Mouse (Mus musculus) stomach, embryonic 16.5 days (tissue): ENCODE measurements around the gene Rbm39. TPM values are rescaled to one million over a fixed set of nuclear protein-coding genes. Genes with fewer than 3 reads are reported as not detected.

ENCODE experiments used
- ATAC-seq: fragments of 200-750 bp; cut with Nextera tagmentation; 2 replicates; pipeline ENCODE4 v1.8.0; 2017; ENCODE audit warnings: moderate number of reproducible peaks, moderate TSS enrichment; ENCODE audit not compliant: insufficient read depth, low FRiP score
- H3K27ac ChIP-seq: fragments of 300-500 bp; sonication (generic); 2 replicates; pipeline ENCODE4 v1.5.1; 2014; ENCODE audit warnings: low read length
- H3K27me3 ChIP-seq: fragments of 300-500 bp; sonication (generic); 2 replicates; pipeline ENCODE4 v1.6.1; 2014; ENCODE audit warnings: low read length, control low read depth, mixed read lengths; ENCODE audit not compliant: control insufficient read depth, insufficient read depth
- H3K36me3 ChIP-seq: fragments of 300-500 bp; sonication (generic); 2 replicates; pipeline ENCODE4 v1.6.1; 2014; ENCODE audit warnings: low read length; ENCODE audit not compliant: control insufficient read depth, insufficient read depth
- H3K4me1 ChIP-seq: fragments of 300-500 bp; sonication (generic); 2 replicates; pipeline ENCODE4 v1.6.1; 2014; ENCODE audit warnings: low read length, control low read depth, mixed read lengths; ENCODE audit not compliant: control insufficient read depth, insufficient read depth
- H3K4me2 ChIP-seq: fragments of 300-500 bp; sonication (generic); 2 replicates; pipeline ENCODE4 v1.6.1; 2014; ENCODE audit warnings: low read depth, low read length, mixed read lengths
- H3K4me3 ChIP-seq: fragments of 300-500 bp; sonication (generic); replicated peaks from 2 replicates; pipeline ENCODE4 v1.5.1; 2014; ENCODE audit warnings: mild to moderate bottlenecking, low read length
- H3K9ac ChIP-seq: fragments of 300-500 bp; sonication (generic); 2 replicates; pipeline ENCODE4 v1.6.1; 2014; ENCODE audit warnings: low read length
- H3K9me3 ChIP-seq: fragments of 300-500 bp; sonication (generic); replicated peaks from 2 replicates; pipeline ENCODE4 v1.6.1; 2016; ENCODE audit warnings: low read length, control low read depth; ENCODE audit not compliant: control insufficient read depth
- WGBS: fragments of 180-500 bp; shearing (Covaris S2); extraction: QIAGEN DNeasy Blood & Tissue Kit; methylation state at CpG from one replicate; pipeline ENCODE4 v1.1.7; 2014; 5-methylcytosine and 5-hydroxymethylcytosine counted together
- polyA plus RNA-seq: library from polyadenylated mRNA; unstranded; fragments of >200 nt; fragmentation: Nextera tagmentation; extraction: Ambion mirVana; gene quantifications from 2 replicates; pipeline ENCODE4 v1.2.1, GENCODE M21; 2015

Gene Rbm39
- polyA plus RNA-seq, 1 experiment from 2014 or later = 551 TPM

GRCm38 (mm10) chr2:156151538-156151937 is 28.5 kb downstream of the Rbm39 start:
- no peaks in the 10 kb centered on the region for H3K9me3 ChIP-seq
- ATAC-seq = no peak
- no peak overlapping the region for H3K4me3 ChIP-seq
- no peak overlapping the region for H3K27ac ChIP-seq
- H3K36me3 ChIP-seq = peaks cover 24% of the 10 kb centered on the region
- H3K9ac ChIP-seq = no peak overlapping the region
- H3K4me1 ChIP-seq = no peaks in the 10 kb centered on the region
- no peak overlapping the region for H3K4me2 ChIP-seq
- H3K27me3 ChIP-seq = no peaks in the 10 kb centered on the region

GRCm38 (mm10) chr2:156147316-156147915 is 32.6 kb downstream of the Rbm39 start:
- no peak overlapping the region for H3K4me2 ChIP-seq
- WGBS = 78% methylated on average over 3 of the region's 3 CpGs
- no peak overlapping the region for H3K9ac ChIP-seq
- no peak overlapping the region for H3K4me3 ChIP-seq
- peaks cover 9% of the 10 kb centered on the region for H3K36me3 ChIP-seq
- no peaks in the 10 kb centered on the region for H3K27me3 ChIP-seq
- H3K4me1 ChIP-seq = peaks cover 9% of the 10 kb centered on the region
- ATAC-seq = no peak
- H3K27ac ChIP-seq = no peak overlapping the region
- H3K9me3 ChIP-seq = no peaks in the 10 kb centered on the region

GRCm38 (mm10) chr2:156146272-156146989 is 33.6 kb downstream of the Rbm39 start:
- H3K4me2 ChIP-seq = no peak overlapping the region
- no peak for ATAC-seq
- no peaks in the 10 kb centered on the region for H3K9me3 ChIP-seq

GRCm38 (mm10) chr2:156145486-156146130 is 34.4 kb downstream of the Rbm39 start:
- Histone ChIP-seq H3K9me3 (no peaks in the 10 kb centered on the region), H3K27me3 (no peaks in the 10 kb centered on the region), H3K4me2 (peak overlapping the region; percentile 79), H3K4me1 (peaks cover 9% of the 10 kb centered on the region), H3K4me3 (peak overlapping the region; percentile 89), H3K9ac (no peak overlapping the region), H3K36me3 (peaks cover 9% of the 10 kb centered on the region), H3K27ac (no peak overlapping the region)
- no peak for ATAC-seq
- 55% methylated on average over 11 of the region's 11 CpGs for WGBS

More at GRCm38 (mm10) chr2:156146272-156146989, 33.6 kb downstream of the Rbm39 start:
- peaks cover 9% of the 10 kb centered on the region for H3K4me1 ChIP-seq
- no peak overlapping the region for H3K9ac ChIP-seq
- H3K27me3 ChIP-seq = no peaks in the 10 kb centered on the region
- H3K4me3 ChIP-seq = no peak overlapping the region
- H3K36me3 ChIP-seq = peaks cover 9% of the 10 kb centered on the region
- 57% methylated on average over 5 of the region's 5 CpGs for WGBS
- H3K27ac ChIP-seq = no peak overlapping the region

GRCm38 (mm10) chr2:156143953-156144724 is 35.9 kb downstream of the Rbm39 start, which contains the start of the genes Romo1 and Nfs1:
Gene Romo1, plus strand, starts transcription at chr2:156144039.
Gene Nfs1, minus strand, starts transcription at chr2:156144186.
- Histone ChIP-seq H3K9ac (peak within 1 kb of the TSS; percentile 92), H3K4me1 (peaks cover 9% of the 10 kb centered on the region), H3K27me3 (no peaks in the 10 kb centered on the region), H3K27ac (peak within 1 kb of the TSS; percentile 94), H3K4me2 (peak within 1 kb of the TSS; percentile 79), H3K36me3 (peaks cover 9% of the 10 kb centered on the region), H3K9me3 (no peaks in the 10 kb centered on the region), H3K4me3 (peak within 1 kb of the TSS; percentile 89)
- peak; percentile 95 for ATAC-seq
- whole genome bisulfite sequencing = under 1% methylated on average over 70 of the region's 70 CpGs

- 1% methylated on average over 16 of the region's 16 CpGs for WGBS
- no peaks in the 10 kb centered on the region for H3K9me3 ChIP-seq
- no peak for ATAC-seq
- H3K9ac ChIP-seq = peak overlapping the region; percentile 92
- H3K4me2 ChIP-seq = peak overlapping the region; percentile 79
- H3K4me1 ChIP-seq = peaks cover 9% of the 10 kb centered on the region
- H3K4me3 ChIP-seq = peak overlapping the region; percentile 89
- H3K27ac ChIP-seq = peak overlapping the region; percentile 94
- peaks cover 4% of the 10 kb centered on the region; the same call in 1 of the 2 replicates for H3K36me3 ChIP-seq
- no peaks in the 10 kb centered on the region for H3K27me3 ChIP-seq
These were observed 36.7 kb downstream of the Rbm39 start for GRCm38 (mm10) chr2:156143367-156143766.

- Histone ChIP-seq H3K4me3 (peak overlapping the region; percentile 89), H3K9me3 (no peaks in the 10 kb centered on the region), H3K9ac (no peak overlapping the region), H3K27me3 (no peaks in the 10 kb centered on the region), H3K4me1 (peaks cover 9% of the 10 kb centered on the region), H3K36me3 (peaks cover 3% of the 10 kb centered on the region; the same call in 1 of the 2 replicates), H3K27ac (no peak overlapping the region), H3K4me2 (peak overlapping the region; percentile 79)
- no peak for ATAC-seq
- 80% methylated on average over 2 of the region's 2 CpGs for WGBS
These were observed 37.2 kb downstream of the Rbm39 start for GRCm38 (mm10) chr2:156142820-156143219.

- H3K4me1 ChIP-seq = no peaks in the 10 kb centered on the region
- no peak for ATAC-seq
- H3K4me2 ChIP-seq = no peak overlapping the region
- no peak overlapping the region for H3K27ac ChIP-seq
- H3K9ac ChIP-seq = no peak overlapping the region
- WGBS = 82% methylated on average over 6 of the region's 6 CpGs
- no peak overlapping the region for H3K4me3 ChIP-seq
- no peaks in the 10 kb centered on the region for H3K27me3 ChIP-seq
- H3K9me3 ChIP-seq = no peaks in the 10 kb centered on the region
- 0 out of 2 replicates have a peak, but pooled peaks cover 3% of the 10 kb centered on the region for H3K36me3 ChIP-seq
These were observed 44.3 kb downstream of the Rbm39 start for GRCm38 (mm10) chr2:156135695-156136094.
